Mouse (Mus musculus): Measurements from ENCODE around the gene Aacs. TPM values are rescaled to one million over a fixed set of nuclear protein-coding genes. Genes with fewer than 3 reads are reported as not detected.

Aacs gene
- polyA plus RNA-seq, 2 experiments from 2014 or later, result 18.0 to 36.4 TPM

DNA sequence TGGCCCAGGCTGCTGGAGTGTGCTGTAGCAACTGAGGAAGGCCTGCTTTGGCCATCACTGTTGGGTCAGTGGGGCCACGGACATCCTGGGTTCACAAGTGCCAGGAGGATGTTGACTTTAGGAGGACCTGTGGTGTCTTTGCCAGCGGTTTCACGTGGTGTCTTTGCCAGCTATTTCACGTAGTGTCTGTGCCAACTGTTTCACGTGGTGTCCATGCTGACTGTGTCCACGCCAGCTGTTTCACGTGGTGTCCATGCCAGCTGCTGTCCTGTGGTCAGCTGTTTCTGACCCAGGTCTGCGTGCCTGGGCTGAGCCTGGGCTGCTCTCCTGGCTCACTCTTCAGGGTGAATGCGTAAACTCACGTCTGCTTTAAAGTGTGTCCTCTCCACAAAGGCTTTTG lies 20.0 kb downstream of the Aacs start:
- no peak for ATAC-seq

DNA sequence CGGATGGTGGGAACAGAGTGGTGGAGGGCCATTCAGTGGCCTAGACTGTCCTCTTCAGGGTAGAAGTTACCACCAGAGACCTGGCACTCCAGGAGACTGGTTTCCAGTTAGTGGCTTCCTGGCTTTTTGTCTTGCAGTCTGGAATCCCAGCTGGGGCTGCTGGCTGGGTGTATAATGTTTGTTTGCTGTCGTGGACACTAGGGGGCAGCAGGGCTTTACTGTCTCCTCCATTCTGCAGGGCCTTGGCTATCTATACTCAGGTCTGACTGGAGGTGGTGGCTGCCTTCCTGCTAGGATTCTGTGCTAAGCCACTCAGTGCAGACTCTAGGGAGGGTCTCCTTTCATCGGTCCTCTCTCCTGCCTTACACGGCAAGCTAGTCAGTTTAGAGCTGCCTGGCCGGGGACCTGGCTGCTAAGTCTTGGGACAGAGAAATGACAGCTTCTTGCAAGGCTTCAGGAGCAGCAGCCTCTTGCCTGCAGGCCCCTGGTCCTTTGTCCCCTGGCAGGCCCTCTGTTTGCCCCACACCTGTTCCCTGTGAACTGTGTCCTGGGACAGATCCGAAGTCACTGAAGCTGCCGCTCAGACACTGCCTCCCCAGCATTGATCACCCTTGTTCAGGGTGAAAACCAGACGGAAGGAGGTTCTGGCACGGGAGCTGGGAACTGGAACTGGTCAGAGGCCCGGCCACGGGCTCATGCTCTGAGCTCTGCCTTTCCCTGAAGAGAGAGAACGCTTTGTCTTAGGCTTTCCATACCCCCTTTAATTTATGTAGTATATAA lies 22.4 kb downstream of the Aacs start:
- ATAC-seq, result no peak

DNA sequence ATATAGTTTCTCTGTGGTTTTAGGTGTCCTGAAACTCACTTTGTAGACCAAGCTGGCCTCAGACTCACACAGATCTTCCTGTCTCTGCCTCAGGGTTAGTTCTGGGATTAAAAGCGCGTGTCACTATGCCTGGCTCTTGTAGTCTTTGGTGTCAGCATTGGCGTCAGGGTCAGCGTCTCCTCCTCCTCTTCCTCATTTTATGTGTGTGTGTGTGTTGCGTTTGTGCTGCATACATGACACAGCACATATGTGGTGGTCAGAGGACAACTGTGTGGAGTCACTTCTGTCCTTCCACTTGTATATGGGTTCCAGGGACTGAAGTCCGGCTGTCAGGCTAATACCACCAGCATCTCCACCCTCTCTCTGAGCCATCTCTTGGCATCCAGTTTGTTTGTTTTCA lies 25.9 kb downstream of the Aacs start:
- no peak for ATAC-seq

DNA sequence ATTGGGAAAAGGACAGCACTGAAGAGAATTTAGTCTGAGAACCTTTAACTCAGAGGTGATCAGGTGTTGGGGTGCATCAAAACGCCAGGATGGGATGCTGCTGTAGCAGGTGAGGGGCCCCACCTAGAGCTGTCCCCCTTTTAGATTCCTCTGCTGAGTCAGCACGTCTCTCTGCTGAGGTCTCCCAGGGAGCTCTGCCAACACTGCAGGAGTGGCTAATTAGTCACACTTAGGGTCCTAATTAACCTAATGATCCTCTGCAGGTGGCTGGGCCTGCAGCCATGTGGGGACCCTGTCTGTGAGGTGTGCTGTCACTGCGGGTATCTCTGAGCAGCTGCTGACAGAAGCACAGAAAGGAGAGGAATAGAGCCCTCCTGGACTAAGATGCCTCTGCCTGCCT lies 26.6 kb downstream of the Aacs start:
- no peak for ATAC-seq

DNA sequence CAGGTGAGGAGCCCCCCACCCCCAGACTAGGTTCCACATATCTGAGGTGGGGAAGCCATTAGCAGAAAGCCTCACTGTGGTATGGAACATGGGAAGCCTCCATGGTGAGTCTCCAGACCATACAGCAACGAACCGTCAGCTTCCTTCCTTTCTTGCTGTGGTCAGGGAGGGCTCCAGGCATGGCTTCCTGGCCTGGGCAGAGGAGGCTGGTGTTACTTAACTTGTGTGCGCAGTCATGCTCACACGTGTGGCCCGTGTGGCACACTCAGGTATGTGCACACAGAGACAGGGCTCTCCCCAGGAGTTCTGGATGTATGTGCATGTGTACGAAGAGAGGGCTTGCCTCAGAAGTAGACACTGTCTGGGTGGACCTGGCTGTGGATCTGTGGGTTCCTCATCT lies 28.0 kb downstream of the Aacs start:
- ATAC-seq, result no peak

DNA sequence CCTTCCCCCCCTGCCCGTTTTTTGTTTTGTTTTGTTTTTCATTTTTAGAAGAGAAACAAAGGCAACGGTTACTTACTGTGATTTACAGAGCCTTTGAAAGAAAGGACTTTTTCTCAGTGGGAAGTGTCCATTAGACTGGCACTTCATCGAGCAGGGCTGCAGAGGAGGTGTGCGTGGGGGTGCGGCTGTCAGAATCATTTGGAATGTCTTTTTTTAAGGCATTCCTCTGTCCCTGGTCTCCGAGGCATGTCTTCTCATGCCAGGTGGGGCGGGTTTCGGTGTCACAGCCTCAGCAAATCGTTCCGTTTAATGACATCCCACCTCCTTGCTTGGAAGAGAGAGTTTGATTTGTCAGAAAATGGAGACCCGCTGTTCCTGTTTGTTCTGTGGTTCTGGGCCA lies 29.1 kb downstream of the Aacs start:
- no peak for ATAC-seq

DNA sequence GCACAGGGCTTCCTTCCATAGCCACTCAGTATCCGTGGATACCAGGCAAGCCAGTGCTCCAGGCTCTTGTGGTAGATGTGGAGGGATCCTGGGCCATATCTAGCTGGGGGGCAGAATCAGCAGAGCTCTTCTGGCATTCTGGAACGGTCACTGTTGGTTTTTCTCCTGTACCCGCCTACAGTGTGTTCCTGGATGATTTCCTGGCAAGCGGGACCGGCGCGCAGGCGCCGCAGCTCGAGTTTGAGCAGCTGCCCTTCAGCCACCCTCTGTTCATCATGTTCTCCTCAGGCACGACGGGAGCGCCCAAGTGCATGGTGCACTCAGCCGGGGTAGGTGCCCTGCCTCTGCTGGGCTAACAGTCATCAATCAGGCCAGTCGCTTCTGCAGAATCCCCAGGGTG lies 30.4 kb downstream of the Aacs start:
- ATAC-seq, result no peak

DNA sequence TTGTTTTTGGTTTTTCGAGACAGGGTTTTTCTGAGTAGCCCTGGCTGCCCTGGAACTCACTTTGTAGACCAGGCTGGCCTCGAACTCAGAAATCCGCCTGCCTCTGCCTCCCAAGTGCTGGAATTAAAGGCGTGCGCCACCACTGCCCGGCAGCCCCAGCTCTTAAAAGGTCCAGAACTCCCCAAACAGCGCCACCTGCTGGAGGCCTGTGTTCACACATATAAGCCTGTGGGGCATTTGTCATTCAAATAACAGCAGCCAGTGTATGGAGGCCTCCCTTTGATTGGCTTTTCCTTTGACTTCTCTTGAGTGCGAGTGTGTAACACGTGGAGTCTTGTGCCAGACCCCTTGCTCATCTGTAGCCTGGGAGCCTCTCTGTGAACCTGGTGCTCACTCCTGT lies 32.0 kb downstream of the Aacs start:
- no peak for ATAC-seq

DNA sequence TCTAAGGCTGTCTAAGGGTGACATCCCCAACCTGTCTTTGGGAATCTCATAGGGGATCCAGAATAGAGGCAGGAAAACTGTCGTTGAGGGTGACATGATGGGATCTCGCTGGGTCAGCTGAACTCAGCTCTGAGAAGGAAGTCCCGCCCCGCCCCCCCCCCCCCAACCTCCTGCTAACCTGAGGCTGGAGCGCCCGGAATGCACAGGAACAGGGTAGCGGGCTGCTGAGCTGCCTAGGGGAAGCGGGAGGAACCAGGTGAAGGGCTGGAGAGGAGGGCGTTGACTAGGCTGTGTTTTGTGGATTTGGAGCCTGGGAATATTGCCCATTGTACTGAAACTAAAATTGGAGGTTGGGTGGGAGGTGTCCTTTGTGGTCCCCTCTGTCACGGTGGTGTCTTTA lies 32.4 kb downstream of the Aacs start:
- ATAC-seq, result no peak

DNA sequence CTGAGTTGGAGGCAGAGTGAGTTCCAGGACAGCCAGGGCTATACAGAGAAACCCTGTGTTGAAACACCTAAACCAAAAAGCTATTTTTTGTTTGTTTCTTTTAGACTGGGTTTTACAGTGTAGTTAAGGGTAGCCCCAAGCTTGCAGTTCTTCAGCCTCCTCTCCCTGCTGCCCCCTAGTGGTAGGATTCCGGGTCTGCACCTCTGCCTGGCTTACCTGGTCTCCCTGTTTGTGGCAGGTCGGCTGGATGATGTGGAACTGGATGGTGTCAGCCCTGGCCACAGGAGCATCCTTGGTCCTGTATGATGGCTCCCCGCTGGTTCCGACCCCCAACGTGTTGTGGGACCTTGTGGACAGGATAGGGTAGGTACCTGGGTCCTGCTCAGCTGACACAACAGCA lies 33.9 kb downstream of the Aacs start:
- ATAC-seq, result peak; percentile 43

DNA sequence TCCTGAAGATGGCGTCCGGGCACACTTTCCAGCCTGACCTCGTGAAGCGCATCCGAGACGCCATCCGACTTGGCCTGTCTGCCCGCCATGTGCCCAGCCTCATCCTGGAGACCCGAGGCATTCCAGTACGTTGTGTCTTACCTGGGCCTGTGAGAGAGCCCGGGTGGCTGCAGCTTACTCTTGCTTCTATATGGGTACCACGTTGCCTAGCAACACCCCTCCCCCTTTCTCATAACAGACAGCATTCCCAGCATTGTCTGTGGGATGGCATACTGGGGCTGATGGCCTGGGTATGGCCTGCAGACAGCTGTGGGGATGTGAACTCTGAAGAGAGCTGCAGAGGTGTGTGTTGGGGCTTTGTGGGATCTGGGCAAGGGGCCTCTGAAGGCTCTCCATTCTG lies 39.4 kb downstream of the Aacs start:
- ATAC-seq, result no peak

DNA sequence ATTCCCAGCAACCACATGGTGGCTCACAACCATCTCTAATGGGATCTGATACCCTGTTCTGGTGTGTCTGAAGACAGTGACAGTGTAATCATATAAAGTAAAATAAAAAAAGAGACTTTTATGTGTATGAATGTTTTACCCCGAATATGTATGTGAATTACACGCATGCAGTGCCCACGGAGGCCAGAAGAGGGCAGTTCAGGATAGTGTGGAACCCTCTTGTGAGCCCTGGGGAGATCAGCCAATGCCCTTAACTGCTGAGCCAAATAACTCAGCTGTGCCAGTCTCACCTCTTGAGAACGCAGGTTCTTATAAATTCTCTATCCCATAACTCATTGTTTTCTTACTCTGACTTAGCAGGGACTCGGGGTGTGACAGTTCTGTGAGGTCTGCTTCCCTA lies 43.0 kb downstream of the Aacs start:
- no peak for ATAC-seq

DNA sequence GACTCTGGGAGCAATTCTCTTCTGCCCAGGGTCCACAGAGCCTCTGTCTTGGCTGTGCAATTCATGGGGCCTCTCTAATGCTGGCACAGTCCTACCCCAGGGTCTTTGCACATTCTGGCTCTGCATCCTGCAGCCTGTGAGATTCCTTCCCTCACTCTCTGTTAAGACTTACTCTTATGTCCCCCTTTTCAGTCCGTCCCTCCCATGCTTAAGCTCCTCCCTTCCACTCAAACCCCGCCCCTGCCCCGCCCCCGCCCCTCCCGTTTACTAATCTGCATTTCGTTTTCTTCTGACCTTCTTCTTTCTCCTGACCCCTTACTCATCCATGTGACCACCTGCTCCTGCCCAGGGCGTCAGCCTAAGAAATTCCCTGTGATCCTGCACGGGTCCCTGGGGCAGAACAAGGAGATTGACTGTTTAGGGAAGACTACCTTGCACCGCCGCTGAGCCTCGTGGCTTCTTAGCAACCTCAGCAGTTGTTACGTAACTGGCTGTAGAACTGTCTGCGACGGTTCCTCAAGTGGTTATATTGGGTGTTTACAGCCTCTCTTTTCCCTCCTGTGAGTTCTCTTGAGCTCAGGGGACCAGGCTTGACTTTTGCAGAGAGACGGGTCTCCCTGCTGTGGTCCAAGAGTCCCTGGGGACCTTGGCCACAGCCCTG lies 45.4 kb downstream of the Aacs start:
- ATAC-seq, result no peak

DNA sequence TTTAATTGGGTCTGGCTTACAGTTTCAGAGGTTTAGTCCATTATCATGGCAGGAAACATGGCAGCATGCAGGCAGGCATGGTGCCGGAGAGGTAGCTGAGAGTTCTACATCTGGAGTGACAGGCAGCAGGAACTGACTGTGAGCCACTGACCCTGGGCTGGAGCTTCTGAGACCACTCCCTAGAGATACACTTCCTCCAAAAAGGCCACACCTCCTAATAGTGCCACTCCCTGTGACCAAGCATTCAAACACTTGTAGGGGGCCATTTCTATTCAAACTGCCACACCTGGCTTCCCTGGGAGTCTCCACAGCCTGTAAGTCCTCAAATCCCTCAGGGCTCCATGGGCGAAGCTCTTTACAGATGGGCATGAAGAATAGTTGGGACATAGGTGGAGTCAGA lies 47.7 kb downstream of the Aacs start:
- ATAC-seq, result no peak

DNA sequence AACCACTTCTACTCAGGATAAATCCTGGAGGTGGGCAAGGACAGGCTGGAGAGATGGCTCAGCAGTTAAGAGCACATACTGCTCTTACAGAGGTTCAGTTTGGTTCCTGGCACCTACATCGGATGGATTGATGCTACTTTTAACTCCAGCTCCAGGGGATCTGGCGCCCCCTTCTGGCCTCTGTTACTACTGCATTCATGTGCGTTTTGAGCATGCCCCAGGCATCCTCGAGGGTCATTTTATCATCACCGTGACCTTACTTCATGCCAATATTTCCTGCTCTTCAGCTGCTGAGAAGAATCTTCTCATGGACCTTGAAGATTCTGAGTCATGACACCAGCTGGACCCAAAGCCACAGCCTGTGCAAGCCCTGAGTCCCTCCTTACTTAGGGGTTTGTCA lies 49.9 kb downstream of the Aacs start:
- no peak for ATAC-seq

DNA sequence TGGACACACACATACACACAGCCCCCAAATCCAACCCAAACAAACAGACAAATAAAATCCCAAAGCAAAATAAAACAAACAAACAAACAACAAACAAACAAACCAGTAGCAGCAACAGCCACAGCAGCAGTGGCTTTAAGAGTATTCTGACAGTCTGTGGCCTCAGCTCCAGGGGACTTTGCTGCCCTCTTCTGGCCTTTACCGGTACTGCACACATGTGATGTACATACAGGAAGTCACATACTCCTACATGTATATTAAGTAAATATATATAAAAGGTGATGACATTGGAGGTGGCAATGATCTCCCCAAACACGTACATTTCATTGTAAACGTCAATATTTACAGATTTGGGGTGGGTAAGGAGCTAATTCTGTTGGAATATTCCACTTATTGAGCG lies 50.9 kb downstream of the Aacs start:
- ATAC-seq, result no peak

DNA sequence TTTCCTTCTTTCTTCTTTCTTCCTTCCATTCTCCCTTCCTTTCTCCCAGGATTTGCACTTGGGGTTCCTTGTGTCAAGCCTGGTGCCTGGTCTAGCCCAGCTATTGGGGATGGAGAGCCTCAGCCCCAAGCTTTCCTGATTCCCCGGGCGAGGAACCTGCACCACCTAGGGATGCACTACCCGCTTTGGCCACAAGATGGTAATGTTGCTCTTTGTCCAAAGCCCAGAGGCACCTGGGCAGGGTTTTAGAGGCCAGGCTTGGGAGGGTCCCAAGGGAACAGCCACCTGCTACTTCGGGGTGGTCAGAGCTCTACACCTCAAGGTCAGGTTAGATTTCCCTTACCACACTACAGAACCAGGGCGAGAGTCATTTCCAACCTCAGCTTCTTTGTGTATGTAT lies 53.5 kb downstream of the Aacs start:
- ATAC-seq, result no peak

DNA sequence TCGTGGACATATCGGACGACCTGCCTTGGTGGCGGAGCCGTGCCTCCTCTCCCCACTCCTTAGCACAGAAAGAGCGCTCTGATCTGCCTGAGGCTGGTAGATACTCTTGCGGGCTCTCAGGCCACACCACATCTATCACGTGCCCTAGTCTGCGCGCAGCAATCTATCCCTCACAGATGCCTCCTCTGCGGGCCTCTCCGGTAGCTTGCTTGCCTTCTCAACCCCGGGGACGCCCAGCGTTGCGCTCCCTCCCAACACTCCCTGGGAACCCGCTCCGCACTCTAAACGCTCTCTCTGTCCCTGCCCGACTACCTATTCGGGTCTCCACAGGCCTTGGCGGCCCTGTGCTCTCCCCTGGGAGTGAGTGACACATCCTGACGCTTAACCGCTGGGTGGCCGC lies 56.0 kb downstream of the Aacs start, which contains the start of gene Tmem132b:
Gene Tmem132b, plus strand, starts transcription at position 141 of the 400 bp plus-strand sequence.
- ATAC-seq, result no peak

DNA sequence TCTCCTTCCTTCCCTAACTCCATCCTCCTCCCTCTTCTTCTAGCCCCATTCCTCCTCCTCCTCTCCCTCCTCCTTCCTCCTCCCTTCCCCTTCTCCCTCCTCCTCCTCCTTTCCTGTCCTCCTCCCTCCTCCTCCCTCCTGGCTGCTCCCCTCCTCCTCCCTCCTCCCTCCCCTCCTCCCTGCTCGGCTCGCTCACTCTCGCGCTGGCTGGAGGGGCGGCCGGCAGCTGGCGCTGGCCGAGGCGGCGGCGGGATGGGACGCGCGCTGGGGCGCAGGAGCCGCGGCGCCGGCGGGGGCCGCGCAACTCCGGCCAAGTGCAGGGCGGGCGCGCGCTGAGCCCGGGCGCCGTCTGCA lies 56.6 kb downstream of the Aacs start:
- no peak for ATAC-seq

DNA sequence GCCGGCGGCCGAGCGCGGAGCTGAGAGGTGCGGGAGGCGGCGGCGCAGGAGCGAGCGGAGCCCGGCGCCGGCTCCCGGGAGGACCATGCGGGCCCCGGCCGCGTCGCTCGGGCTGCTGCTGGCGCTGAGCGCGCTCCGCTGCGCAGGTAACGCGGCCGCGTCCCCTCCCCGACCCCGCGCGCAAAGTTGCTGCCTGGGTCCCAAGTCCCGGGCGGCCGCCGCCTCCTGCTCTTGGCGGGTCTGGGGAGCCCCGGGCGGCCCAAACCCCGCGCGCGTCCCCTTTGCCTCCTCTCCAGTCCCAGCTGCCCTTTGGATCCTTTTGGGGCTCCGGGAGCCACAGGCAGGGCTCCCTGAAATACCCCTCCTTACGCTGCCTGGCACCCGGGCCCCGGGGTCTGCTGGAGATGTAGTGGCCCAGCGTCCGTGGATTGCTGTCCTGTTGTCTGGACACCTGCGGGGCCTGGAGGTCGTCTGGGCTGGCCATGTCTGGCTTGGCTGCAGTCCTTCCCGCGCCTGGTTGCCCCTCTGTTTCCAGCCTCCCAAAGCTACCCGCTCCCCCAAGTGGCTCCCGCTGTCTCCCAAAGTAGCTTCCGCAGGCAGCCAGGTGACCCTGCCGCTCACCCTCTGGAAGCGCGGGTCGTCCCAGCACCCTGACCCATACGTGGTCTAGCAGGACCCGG lies 57.1 kb downstream of the Aacs start:
- no peak for ATAC-seq

DNA sequence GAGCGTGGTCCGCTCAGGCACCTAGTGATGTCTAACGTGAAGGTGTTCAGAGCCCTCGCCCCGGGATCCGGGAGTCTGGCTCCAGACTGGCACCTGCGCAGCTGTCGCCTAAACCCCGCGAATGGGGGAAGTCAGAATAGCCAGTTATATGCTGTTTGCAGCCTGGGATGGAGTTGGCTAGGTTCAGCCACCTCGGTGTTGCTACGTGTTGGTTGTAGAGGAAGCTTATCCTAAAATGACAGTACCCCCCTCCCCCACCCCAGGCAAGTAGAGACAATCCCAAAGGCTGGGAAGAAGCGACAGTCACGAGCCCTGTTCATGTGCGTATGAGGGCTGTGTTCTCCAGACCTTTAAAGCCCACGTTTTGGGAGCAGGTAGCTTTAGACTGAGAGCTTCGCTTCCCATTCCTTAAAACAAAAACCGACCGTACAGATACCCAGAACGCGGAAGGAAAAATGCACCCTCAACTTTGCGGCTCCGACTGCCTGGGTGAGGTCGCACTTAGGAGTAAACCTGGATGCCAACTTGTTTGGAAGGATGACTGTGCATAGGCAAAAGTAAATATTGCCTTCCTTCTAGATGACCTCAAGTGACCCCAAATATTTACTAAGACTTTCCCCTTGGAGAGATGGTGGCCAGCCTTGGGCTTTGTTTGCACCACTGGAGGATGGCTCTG lies 57.7 kb downstream of the Aacs start:
- ATAC-seq, result no peak

DNA sequence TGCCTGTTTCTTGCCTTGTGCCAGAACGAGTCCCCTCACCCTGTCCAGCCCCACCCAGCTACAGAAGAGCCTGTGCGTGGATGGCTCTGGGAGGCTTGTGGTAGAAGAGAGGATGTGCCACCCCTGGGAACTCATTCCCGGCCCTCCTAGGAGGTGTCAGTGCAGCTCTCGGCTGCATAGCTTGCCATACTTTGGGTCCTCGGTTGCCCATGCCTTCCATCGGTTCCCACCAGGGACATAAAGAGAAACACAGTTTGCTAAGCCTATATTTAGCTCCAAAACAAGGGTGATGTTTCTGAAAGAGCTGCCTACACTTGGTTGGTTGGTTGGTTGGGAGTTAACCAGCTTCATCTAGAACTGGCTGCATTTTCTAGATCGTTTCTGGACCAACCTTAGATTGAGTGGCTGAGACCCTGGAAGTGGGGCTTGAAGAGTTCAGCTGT lies 58.6 kb downstream of the Aacs start:
- ATAC-seq, result no peak

DNA sequence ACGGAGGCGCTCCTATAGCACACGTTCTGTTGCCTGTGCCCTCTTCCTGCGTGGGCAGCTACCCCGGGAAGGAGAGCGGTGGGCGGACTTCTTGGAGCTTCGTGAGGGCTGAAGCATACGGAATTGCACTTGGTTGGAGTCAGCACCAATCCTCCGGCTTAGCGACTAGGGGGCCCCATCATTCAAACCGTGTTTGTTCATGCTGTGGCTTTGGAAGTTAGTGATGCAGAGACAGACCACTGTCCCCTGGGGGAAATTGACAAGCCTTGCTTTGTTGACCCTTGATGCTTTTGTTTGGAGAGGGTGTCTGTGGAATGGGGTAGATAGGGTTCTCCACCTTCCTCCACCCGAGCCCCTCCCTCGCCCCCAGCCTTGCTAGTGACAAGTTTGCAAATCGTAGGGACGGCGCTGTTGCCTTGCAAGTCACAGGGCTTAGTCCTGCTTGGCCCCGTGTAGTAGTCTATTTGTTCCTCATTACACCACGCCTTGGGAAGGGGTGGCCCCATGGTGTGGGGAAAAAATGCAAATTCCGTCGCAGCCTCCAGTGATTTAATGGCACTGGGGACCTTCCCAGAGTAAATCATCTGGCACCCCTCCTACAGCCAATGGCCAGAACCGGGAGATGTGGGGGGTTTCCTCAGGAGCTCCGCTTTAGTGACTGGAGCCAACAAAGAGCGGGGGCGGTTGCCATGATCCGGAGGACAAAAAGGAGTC lies 59.2 kb downstream of the Aacs start:
- ATAC-seq, result no peak
